Mouse (Mus musculus) liver, adult (tissue): ENCODE data around the gene Kcnh5.

Experiments
- GATA4 ChIP-seq: IDR thresholded peaks from 2 replicates; pipeline ENCODE4 v1.6.1; 2014; ENCODE audit warnings: mild to moderate bottlenecking, low read length; ENCODE audit not compliant: insufficient replicate concordance

Gene Kcnh5

DNA sequence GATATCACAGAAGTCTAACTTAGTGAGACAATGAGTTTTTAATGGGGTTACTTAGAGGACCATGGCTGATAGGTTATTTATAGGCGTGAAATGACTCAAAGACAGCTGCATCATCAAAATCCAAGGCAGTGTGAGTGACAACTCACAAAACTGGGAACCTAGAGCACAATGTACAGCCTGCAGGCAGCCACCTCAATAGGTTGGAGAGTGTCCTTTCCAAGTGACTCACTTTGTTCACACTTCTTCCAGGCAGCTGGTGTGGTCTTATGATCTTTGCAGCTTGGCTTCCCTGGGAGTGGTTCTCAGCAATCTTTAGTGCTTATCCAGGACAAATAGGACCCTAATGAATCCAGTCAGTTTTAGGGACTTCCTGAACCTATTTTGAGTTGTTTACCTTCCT, 322.9 kb downstream of the Kcnh5 start:
- no peak for TF ChIP-seq GATA4

DNA sequence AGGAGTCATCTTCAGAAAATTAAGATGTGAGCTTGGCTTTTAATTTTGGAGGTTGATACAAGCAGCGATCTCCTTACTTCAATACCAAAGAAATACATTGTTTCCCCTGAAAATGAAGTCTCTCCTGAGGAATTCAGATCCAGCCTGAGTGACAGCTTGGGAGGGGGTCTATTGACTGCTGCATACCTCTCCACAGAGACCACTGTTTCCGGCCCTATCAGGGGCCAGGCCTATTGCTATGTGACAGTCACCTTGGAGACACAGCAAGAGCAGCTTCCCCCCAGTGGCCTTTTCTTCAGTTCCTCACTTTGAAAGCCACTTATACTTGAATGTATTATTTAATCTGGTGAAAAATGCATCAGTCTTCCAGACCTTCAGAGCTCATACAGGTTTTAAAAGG, 326.8 kb downstream of the Kcnh5 start:
- TF ChIP-seq GATA4, result no peak

DNA sequence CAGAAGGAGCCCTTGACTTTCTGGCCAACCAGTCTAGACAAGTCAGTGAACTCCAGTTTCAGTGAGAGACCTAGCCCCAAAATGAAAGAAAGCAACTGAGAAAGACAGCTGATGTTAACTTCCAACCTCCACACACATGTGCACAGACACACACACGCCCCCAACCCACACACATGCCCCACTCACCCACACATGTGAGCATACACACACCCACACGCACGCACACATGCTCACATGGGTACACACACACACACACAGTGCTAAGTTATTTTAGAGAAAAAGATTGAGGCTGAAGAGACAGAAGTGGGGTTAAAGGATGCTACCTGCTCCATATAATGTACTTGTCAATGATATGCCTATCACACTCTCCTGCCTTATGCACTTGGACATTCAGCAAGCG, 327.2 kb downstream of the Kcnh5 start:
- no peak for TF ChIP-seq GATA4

DNA sequence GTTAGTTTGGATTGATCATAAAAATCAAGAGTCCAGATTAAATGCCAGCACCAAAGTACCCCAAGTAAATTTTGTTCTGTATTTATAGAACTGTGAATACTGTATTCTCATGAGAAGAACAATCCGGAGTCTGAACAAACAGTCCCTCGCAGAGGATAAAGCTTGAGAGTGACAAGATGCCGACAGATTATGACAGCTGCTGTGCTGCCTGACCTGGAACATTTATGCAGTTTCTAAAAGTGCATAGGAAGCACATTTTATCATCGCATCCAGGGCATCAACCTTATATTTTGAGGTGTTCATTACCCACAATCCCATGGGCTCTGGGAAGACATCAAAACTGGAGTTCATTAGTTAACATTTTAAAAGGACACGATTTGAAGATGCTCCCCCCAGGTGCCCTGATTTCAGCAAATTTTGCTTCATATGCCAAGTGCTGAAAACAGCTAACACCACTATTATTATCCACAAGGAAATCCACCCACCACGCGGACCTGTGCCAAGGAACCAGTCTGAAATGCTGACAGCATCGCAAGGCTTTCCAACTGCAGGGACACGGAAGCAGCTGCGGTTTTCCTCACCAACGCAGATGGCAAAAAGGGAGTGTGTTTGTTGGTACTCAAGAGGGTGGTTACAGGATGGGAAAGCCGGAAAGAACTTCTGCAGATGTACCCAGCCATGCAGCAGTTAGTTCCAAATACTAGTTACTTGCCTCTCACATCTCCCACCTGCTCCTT, 328.4 kb downstream of the Kcnh5 start:
- no peak for TF ChIP-seq GATA4
